Comparison of ENCODE assay signal across 27 mouse cellular contexts in genomic region chr5:145118005-145118404, GRCm38 (mm10). TPM values are rescaled to one million over a fixed set of nuclear protein-coding genes. Genes with fewer than 3 reads are reported as not detected.
A peak's percentile ranks its signal among the peaks of the same experiment; 100 is the strongest.
DNase-seq lines count a peak whose midpoint lies in the region; ATAC-seq and TF ChIP-seq lines count a peak whose summit lies in the region.
"Had no signal": no experiment of that assay in that cellular context is flagged by ENCODE, and none has a peak within 500 bp of the region (broad histone marks: within the 10 kb centered on the region; RNA-seq: fewer than 3 reads in every experiment).

No protein-coding gene starts in this region.

- no peak overlapping the region for H3K4me3 ChIP-seq in gastrocnemius, adult 2 months
- H3K4me3 ChIP-seq in kidney, adult 2 months (ENCODE audit: insufficient read depth, low read depth, low read length): no peak overlapping the region
- H3K4me3 ChIP-seq in kidney, embryonic 16.5 days (ENCODE audit: low read length): no peak overlapping the region
- H3K4me3 ChIP-seq: forebrain, embryonic 10.5 days; limb, embryonic 12.5 days; liver, embryonic 12.5 days; stomach, embryonic 15.5 days had no signal

- no peaks in the 10 kb centered on the region for H3K9me3 ChIP-seq in kidney, embryonic 16.5 days (ENCODE audit: low read length)
- H3K9me3 ChIP-seq: forebrain, embryonic 10.5 days; limb, embryonic 12.5 days; stomach, embryonic 15.5 days had no signal

- H3K36me3 ChIP-seq in kidney, adult 2 months (ENCODE audit: control insufficient read depth, insufficient read depth, low read length): no peaks in the 10 kb centered on the region
- peaks cover 4% of the 10 kb centered on the region; the same call in 1 of the 2 replicates for H3K36me3 ChIP-seq in kidney, embryonic 16.5 days (ENCODE audit: insufficient read depth, low read length)

- no peak for DNase-seq in gastrocnemius, adult 2 months
- DNase-seq in gastrocnemius, adult 8-10 months (ENCODE audit: low spot score in 2 of 2): no peak
- DNase-seq in kidney, adult 2 months: peak; percentile 59
- no peak for DNase-seq in kidney, adult 8-10 months
- peak; percentile 29 to 70 for DNase-seq in kidney, postnatal 25 days
- DNase-seq in neural tube, embryonic 10.5 days (ENCODE audit: extremely low spot score, low spot score): no peak
- no peak for DNase-seq in ovary, adult 18-20 months (ENCODE audit: low spot score)
- DNase-seq: B cell, adult 2 months; cerebellum, adult 2 months; lung, embryonic 14.5 days; retina, postnatal 1 day; thymus, adult 18-20 months; thymus, postnatal 4 days had no signal

- H3K4me2 ChIP-seq in kidney, embryonic 16.5 days (replicated peaks; ENCODE audit: low read depth, low read length): no peak overlapping the region
- H3K4me2 ChIP-seq: hindbrain, embryonic 14.5 days; limb, embryonic 12.5 days; liver, embryonic 12.5 days; lung, embryonic 14.5 days; stomach, embryonic 15.5 days had no signal

- intact Hi-C loops in gastrocnemius, adult 2 months (cut with DNase I): no loop called here

- no peaks in the 10 kb centered on the region for H3K27me3 ChIP-seq in kidney, adult 2 months (replicated peaks; ENCODE audit: control insufficient read depth, insufficient read depth, low read length)
- no peaks in the 10 kb centered on the region for H3K27me3 ChIP-seq in kidney, embryonic 16.5 days (ENCODE audit: insufficient read depth, low read length)
- H3K27me3 ChIP-seq: limb, embryonic 12.5 days; liver, embryonic 12.5 days; stomach, embryonic 15.5 days had no signal

- H3K27ac ChIP-seq in gastrocnemius, adult 2 months: peak overlapping the region; percentile 94
- peak overlapping the region; percentile 4; the same call in 1 of the 2 replicates for H3K27ac ChIP-seq in kidney, adult 2 months (ENCODE audit: insufficient read depth, low read depth, low read length)
- 0 out of 2 replicates have a peak overlapping the region, but pooled peaks have one; percentile 24 for H3K27ac ChIP-seq in kidney, embryonic 16.5 days (ENCODE audit: low read length)
- H3K27ac ChIP-seq: forebrain, embryonic 10.5 days; hindbrain, embryonic 14.5 days; limb, embryonic 12.5 days; liver, embryonic 12.5 days; stomach, embryonic 15.5 days had no signal

- no peak for ATAC-seq in kidney, embryonic 16.5 days (ENCODE audit: low FRiP score, low TSS enrichment)
- ATAC-seq: liver, embryonic 12.5 days; midbrain, embryonic 16.5 days had no signal

- no peak overlapping the region for H3K9ac ChIP-seq in kidney, embryonic 16.5 days (replicated peaks; ENCODE audit: low read length)
- H3K9ac ChIP-seq: hindbrain, embryonic 14.5 days; limb, embryonic 12.5 days; liver, embryonic 12.5 days; lung, embryonic 14.5 days; stomach, embryonic 15.5 days had no signal

- no peak for TF ChIP-seq CTCF in gastrocnemius, adult 2 months (IDR thresholded peaks at IDR 0.05)
- TF ChIP-seq CTCF in kidney, adult 2 months (conservative IDR thresholded peaks at IDR 0.05; ENCODE audit: insufficient read depth, insufficient read length, low read depth, low read length): no peak

- H3K4me1 ChIP-seq in kidney, adult 2 months (ENCODE audit: control insufficient read depth, insufficient read depth, low read length): peaks cover 3% of the 10 kb centered on the region; the same call in 1 of the 2 replicates
- peaks cover 39% of the 10 kb centered on the region for H3K4me1 ChIP-seq in kidney, embryonic 16.5 days (ENCODE audit: insufficient read depth, low read length)

- WGBS in kidney, adult 2 months: 33% methylated on average over 6 of the region's 6 CpGs
- 32% methylated on average over 6 of the region's 6 CpGs for WGBS in kidney, embryonic 16.5 days

- TF ChIP-seq POLR2A in kidney, adult 2 months (IDR thresholded peaks at IDR 0.05; ENCODE audit: low read depth, low read length): no peak

RNA-seq across cellular contexts. Expression of gene Arpc1b, which starts 4.0 kb away (rescaled TPM):
- total RNA-seq in gastrocnemius, adult 2 months (2021): 10 to 100 TPM; 20.1 to 29.9 TPM
- 10 to 100 TPM; 17.1 to 25.0 (median 18.7) TPM for total RNA-seq in gastrocnemius, adult 8-10 months (2022)
- polyA plus RNA-seq in kidney, adult 2 months (2012; rRNA removed): 184 and 193 TPM in 2 replicates
- polyA plus RNA-seq in kidney, embryonic 16.5 days (2015; fragmentation: Nextera tagmentation; extraction: Ambion mirVana): 325 and 354 TPM in 2 replicates

RNA-seq across cellular contexts. Expression of gene Pdap1, which starts 22.0 kb away (rescaled TPM):
- total RNA-seq in gastrocnemius, adult 2 months (2021): 10 to 100 TPM; 47.9 to 56.9 TPM
- 10 to 100 TPM; 39.8 to 50.9 (median 45.1) TPM for total RNA-seq in gastrocnemius, adult 8-10 months (2022)
- 20.1 and 25.6 TPM in 2 replicates for polyA plus RNA-seq in kidney, adult 2 months (2012; rRNA removed)
- 77.0 and 93.6 TPM in 2 replicates for polyA plus RNA-seq in kidney, embryonic 16.5 days (2015; fragmentation: Nextera tagmentation; extraction: Ambion mirVana)

RNA-seq across cellular contexts. Expression of gene Bud31, which starts 22.2 kb away (rescaled TPM):
- total RNA-seq in gastrocnemius, adult 2 months (2021): 10 to 100 TPM; 49.1 to 57.4 TPM
- 10 to 100 TPM; 46.9 to 59.4 (median 52.6) TPM for total RNA-seq in gastrocnemius, adult 8-10 months (2022)
- polyA plus RNA-seq in kidney, adult 2 months (2012; rRNA removed): 71.5 and 84.1 TPM in 2 replicates
- 186 TPM in 2 replicates for polyA plus RNA-seq in kidney, embryonic 16.5 days (2015; fragmentation: Nextera tagmentation; extraction: Ambion mirVana)

RNA-seq across cellular contexts. Expression of gene Kpna7, which starts 34.2 kb away (rescaled TPM):
- not detected for total RNA-seq in gastrocnemius, adult 2 months (2021)
- not detected for total RNA-seq in gastrocnemius, adult 8-10 months (2022)
- polyA plus RNA-seq in kidney, adult 2 months (2012; rRNA removed): not detected in 2 replicates
- not detected in 2 replicates for polyA plus RNA-seq in kidney, embryonic 16.5 days (2015; fragmentation: Nextera tagmentation; extraction: Ambion mirVana)
- total RNA-seq: adrenal gland, postnatal 36 days; gastrocnemius, adult 18-20 months; heart, adult 18-20 months; layer of hippocampus, postnatal 14 days; left cerebral cortex, postnatal 10 days; neutrophil, adult 5-6 weeks had no signal
- polyA plus RNA-seq: cerebellum, adult 2 months; forebrain, embryonic 10.5 days; hindbrain, embryonic 14.5 days; intestine, embryonic 14.5 days; lung, embryonic 14.5 days; midbrain, embryonic 16.5 days had no signal

RNA-seq across cellular contexts. Expression of gene Arpc1a, which starts 34.4 kb away (rescaled TPM):
- total RNA-seq in gastrocnemius, adult 2 months (2021): 10 to 100 TPM; 23.8 to 30.3 TPM
- total RNA-seq in gastrocnemius, adult 8-10 months (2022): 10 to 100 TPM; 23.0 to 27.7 (median 26.2) TPM
- polyA plus RNA-seq in kidney, adult 2 months (2012; rRNA removed): 123 and 141 TPM in 2 replicates
- polyA plus RNA-seq in kidney, embryonic 16.5 days (2015; fragmentation: Nextera tagmentation; extraction: Ambion mirVana): 142 and 150 TPM in 2 replicates

Comparison
In these comparisons a context has a peak if more than half of its experiments do, and no peak if none do; other contexts are left out.
1. DNase-seq: peak in kidney, adult 2 months (single experiment) and kidney, postnatal 25 days (2 of 2); none in gastrocnemius, adult 2 months (single experiment), gastrocnemius, adult 8-10 months (0 of 2), kidney, adult 8-10 months (0 of 2), neural tube, embryonic 10.5 days (single experiment) and ovary, adult 18-20 months (single experiment).
2. H3K27ac ChIP-seq: peak in every context shown above with its lines; median percentile 94 in gastrocnemius, adult 2 months; 24 in kidney, embryonic 16.5 days; 4 in kidney, adult 2 months.